Mouse (Mus musculus): ENCODE measurements around the gene Ifi213. TPM values are rescaled to one million over a fixed set of nuclear protein-coding genes. Genes with fewer than 3 reads are reported as not detected.
"Not testable (repeated sequence)": the region's sequence is repeated elsewhere in the genome, so short reads cannot be mapped to it uniquely, and the experiment has no call there.

The Ifi213 gene
- total and polyA plus RNA-seq, 2 experiments from 2014 or later = 0.16 to 0.99 TPM

GRCm38 (mm10) chr1:173624052-173624451 lies 25.0 kb upstream of the Ifi213 start:
- Histone ChIP-seq H3K9ac (replicated peaks; ENCODE audit: low read depth, low read length) (no peak overlapping the region), H3K9me3 (replicated peaks; ENCODE audit: control insufficient read depth, low read length) (no peaks in the 10 kb centered on the region), H3K4me2 (ENCODE audit: low read depth, low read length) (no peak overlapping the region), H3K4me1 (ENCODE audit: control insufficient read depth, insufficient read depth) (no peaks in the 10 kb centered on the region), H3K36me3 (replicated peaks; ENCODE audit: control insufficient read depth, insufficient read depth, low read length) (no peaks in the 10 kb centered on the region), H3K4me3 (ENCODE audit: low read depth, low read length) (no peak overlapping the region), H3K27ac (ENCODE audit: low read depth) (no peak overlapping the region), H3K27me3 (ENCODE audit: control insufficient read depth, insufficient read depth, low read length) (no peaks in the 10 kb centered on the region)
- no peak for DNase-seq (ENCODE audit: low spot score)
- ATAC-seq (ENCODE audit: insufficient read depth, low read depth) = no peak
- TF ChIP-seq CTCF (IDR thresholded peaks at IDR 0.05; ENCODE audit: low read depth) (no peak), EP300 (IDR thresholded peaks at IDR 0.05; ENCODE audit: low read depth) (no peak)
- 76% methylated on average over 2 of the region's 2 CpGs for WGBS

- not testable (repeated sequence) for H3K4me2 ChIP-seq (ENCODE audit: low read depth, low read length); H3K9me3 ChIP-seq (replicated peaks; ENCODE audit: control insufficient read depth, low read length); ATAC-seq (ENCODE audit: insufficient read depth, low read depth); DNase-seq (ENCODE audit: low spot score); H3K36me3 ChIP-seq (replicated peaks; ENCODE audit: control insufficient read depth, insufficient read depth, low read length); H3K9ac ChIP-seq (replicated peaks; ENCODE audit: low read depth, low read length); H3K27me3 ChIP-seq (ENCODE audit: control insufficient read depth, insufficient read depth, low read length); H3K27ac ChIP-seq (ENCODE audit: low read depth); H3K4me1 ChIP-seq (ENCODE audit: control insufficient read depth, insufficient read depth); H3K4me3 ChIP-seq (ENCODE audit: low read depth, low read length)
- 63% methylated on average over 2 of the region's 2 CpGs for WGBS
Observed at GRCm38 (mm10) chr1:173622216-173622615, 23.1 kb upstream of the Ifi213 start.

- H3K4me1 ChIP-seq (ENCODE audit: control insufficient read depth, insufficient read depth); H3K9me3 ChIP-seq (replicated peaks; ENCODE audit: control insufficient read depth, low read length); DNase-seq (ENCODE audit: low spot score); ATAC-seq (ENCODE audit: insufficient read depth, low read depth); H3K27me3 ChIP-seq (ENCODE audit: control insufficient read depth, insufficient read depth, low read length); H3K27ac ChIP-seq (ENCODE audit: low read depth); H3K4me3 ChIP-seq (ENCODE audit: low read depth, low read length); H3K36me3 ChIP-seq (replicated peaks; ENCODE audit: control insufficient read depth, insufficient read depth, low read length); H3K9ac ChIP-seq (replicated peaks; ENCODE audit: low read depth, low read length); H3K4me2 ChIP-seq (ENCODE audit: low read depth, low read length): not testable (repeated sequence)
- WGBS = 63% methylated on average over 3 of the region's 3 CpGs
Observed at GRCm38 (mm10) chr1:173610291-173610690, 11.2 kb upstream of the Ifi213 start.

- not testable (repeated sequence) for H3K9me3 ChIP-seq (replicated peaks; ENCODE audit: control insufficient read depth, low read length); ATAC-seq (ENCODE audit: insufficient read depth, low read depth); H3K4me1 ChIP-seq (ENCODE audit: control insufficient read depth, insufficient read depth); H3K36me3 ChIP-seq (replicated peaks; ENCODE audit: control insufficient read depth, insufficient read depth, low read length); H3K27ac ChIP-seq (ENCODE audit: low read depth); H3K9ac ChIP-seq (replicated peaks; ENCODE audit: low read depth, low read length); H3K4me2 ChIP-seq (ENCODE audit: low read depth, low read length); H3K4me3 ChIP-seq (ENCODE audit: low read depth, low read length); DNase-seq (ENCODE audit: low spot score); H3K27me3 ChIP-seq (ENCODE audit: control insufficient read depth, insufficient read depth, low read length)
- WGBS = 86% methylated on average over 2 of the region's 2 CpGs
Observed at GRCm38 (mm10) chr1:173589698-173590097, 9.4 kb downstream of the Ifi213 start.

GRCm38 (mm10) chr1:173579921-173580585 lies 19.0 kb downstream of the Ifi213 start:
- no peaks in the 10 kb centered on the region for H3K27me3 ChIP-seq (ENCODE audit: control insufficient read depth, insufficient read depth, low read length)
- 87% methylated on average over 26 of the region's 26 CpGs for WGBS
- no peak overlapping the region for H3K4me3 ChIP-seq (ENCODE audit: low read depth, low read length)
- no peaks in the 10 kb centered on the region for H3K4me1 ChIP-seq (ENCODE audit: control insufficient read depth, insufficient read depth)
- H3K27ac ChIP-seq (ENCODE audit: low read depth) = no peak overlapping the region
- TF ChIP-seq EP300 (IDR thresholded peaks at IDR 0.05; ENCODE audit: low read depth) = no peak
- TF ChIP-seq CTCF (IDR thresholded peaks at IDR 0.05; ENCODE audit: low read depth) = no peak
- H3K36me3 ChIP-seq (replicated peaks; ENCODE audit: control insufficient read depth, insufficient read depth, low read length) = no peaks in the 10 kb centered on the region
- DNase-seq (ENCODE audit: low spot score) (no peak), ATAC-seq (ENCODE audit: insufficient read depth, low read depth) (no peak)
- no peak overlapping the region for H3K9ac ChIP-seq (replicated peaks; ENCODE audit: low read depth, low read length)
- H3K4me2 ChIP-seq (ENCODE audit: low read depth, low read length) = no peak overlapping the region
- H3K9me3 ChIP-seq (replicated peaks; ENCODE audit: control insufficient read depth, low read length) = peaks cover 21% of the 10 kb centered on the region

GRCm38 (mm10) chr1:173579079-173579478 lies 20.0 kb downstream of the Ifi213 start:
- TF ChIP-seq CTCF (IDR thresholded peaks at IDR 0.05; ENCODE audit: low read depth) = no peak
- no peak for TF ChIP-seq EP300 (IDR thresholded peaks at IDR 0.05; ENCODE audit: low read depth)
- Histone ChIP-seq H3K9ac (replicated peaks; ENCODE audit: low read depth, low read length) (no peak overlapping the region), H3K9me3 (replicated peaks; ENCODE audit: control insufficient read depth, low read length) (peaks cover 21% of the 10 kb centered on the region), H3K4me2 (ENCODE audit: low read depth, low read length) (no peak overlapping the region), H3K27me3 (ENCODE audit: control insufficient read depth, insufficient read depth, low read length) (no peaks in the 10 kb centered on the region), H3K4me3 (ENCODE audit: low read depth, low read length) (no peak overlapping the region), H3K27ac (ENCODE audit: low read depth) (no peak overlapping the region), H3K36me3 (replicated peaks; ENCODE audit: control insufficient read depth, insufficient read depth, low read length) (no peaks in the 10 kb centered on the region), H3K4me1 (ENCODE audit: control insufficient read depth, insufficient read depth) (no peaks in the 10 kb centered on the region)
- WGBS = 83% methylated on average over 9 of the region's 9 CpGs
- ATAC-seq (ENCODE audit: insufficient read depth, low read depth) (no peak), DNase-seq (ENCODE audit: low spot score) (no peak)

GRCm38 (mm10) chr1:173550491-173551050 lies 48.5 kb downstream of the Ifi213 start:
- 64% methylated on average over 5 of the region's 5 CpGs for WGBS

GRCm38 (mm10) chr1:173548798-173549197 lies 50.3 kb downstream of the Ifi213 start:
- H3K27me3 ChIP-seq (ENCODE audit: control insufficient read depth, insufficient read depth, low read length); H3K4me3 ChIP-seq (ENCODE audit: low read depth, low read length); ATAC-seq (ENCODE audit: insufficient read depth, low read depth): not testable (repeated sequence)

More at GRCm38 (mm10) chr1:173550491-173551050, 48.5 kb downstream of the Ifi213 start:
- H3K9ac ChIP-seq (replicated peaks; ENCODE audit: low read depth, low read length); H3K4me2 ChIP-seq (ENCODE audit: low read depth, low read length); H3K4me3 ChIP-seq (ENCODE audit: low read depth, low read length); H3K4me1 ChIP-seq (ENCODE audit: control insufficient read depth, insufficient read depth); DNase-seq (ENCODE audit: low spot score); H3K27ac ChIP-seq (ENCODE audit: low read depth); H3K9me3 ChIP-seq (replicated peaks; ENCODE audit: control insufficient read depth, low read length); H3K36me3 ChIP-seq (replicated peaks; ENCODE audit: control insufficient read depth, insufficient read depth, low read length); ATAC-seq (ENCODE audit: insufficient read depth, low read depth); H3K27me3 ChIP-seq (ENCODE audit: control insufficient read depth, insufficient read depth, low read length): not testable (repeated sequence)

More at GRCm38 (mm10) chr1:173548798-173549197, 50.3 kb downstream of the Ifi213 start:
- not testable (repeated sequence) for H3K9ac ChIP-seq (replicated peaks; ENCODE audit: low read depth, low read length); H3K4me2 ChIP-seq (ENCODE audit: low read depth, low read length); DNase-seq (ENCODE audit: low spot score); H3K9me3 ChIP-seq (replicated peaks; ENCODE audit: control insufficient read depth, low read length); H3K27ac ChIP-seq (ENCODE audit: low read depth); H3K4me1 ChIP-seq (ENCODE audit: control insufficient read depth, insufficient read depth); H3K36me3 ChIP-seq (replicated peaks; ENCODE audit: control insufficient read depth, insufficient read depth, low read length)
- 71% methylated on average over 3 of the region's 3 CpGs for WGBS
